Mouse (Mus musculus) neural tube, embryonic 13.5 days (tissue): Measurements from ENCODE around the gene Ankrd40. TPM values are rescaled to one million over a fixed set of nuclear protein-coding genes. Genes with fewer than 3 reads are reported as not detected.

ENCODE experiments used
- ATAC-seq: fragments of 200-750 bp; cut with Nextera tagmentation; 2 replicates; pipeline ENCODE4 v1.8.0; 2017; ENCODE audit warnings: low read depth, mild to moderate bottlenecking, moderate TSS enrichment, moderate library complexity
- H3K27ac ChIP-seq: fragments of 300-500 bp; sonication (generic); replicated peaks from 2 replicates; pipeline ENCODE4 v1.5.1; 2015; ENCODE audit warnings: moderate library complexity, mild to moderate bottlenecking, inconsistent platforms
- H3K27me3 ChIP-seq: fragments of 300-500 bp; sonication (generic); 2 replicates; pipeline ENCODE4 v1.6.1; 2015; ENCODE audit warnings: mild to moderate bottlenecking, inconsistent platforms
- H3K36me3 ChIP-seq: fragments of 300-500 bp; sonication (generic); 2 replicates; pipeline ENCODE4 v1.6.1; 2015; ENCODE audit warnings: mild to moderate bottlenecking, inconsistent platforms
- H3K4me1 ChIP-seq: fragments of 300-500 bp; sonication (generic); replicated peaks from 2 replicates; pipeline ENCODE4 v1.6.1; 2015; ENCODE audit warnings: inconsistent platforms
- H3K4me2 ChIP-seq: fragments of 300-500 bp; sonication (generic); 2 replicates; pipeline ENCODE4 v1.6.1; 2015; ENCODE audit warnings: inconsistent platforms, mild to moderate bottlenecking, moderate library complexity
- H3K4me3 ChIP-seq: fragments of 300-500 bp; sonication (generic); 2 replicates; pipeline ENCODE4 v1.5.1; 2015; ENCODE audit warnings: mild to moderate bottlenecking, inconsistent platforms
- H3K9ac ChIP-seq: fragments of 300-500 bp; sonication (generic); 2 replicates; pipeline ENCODE4 v1.6.1; 2015; ENCODE audit warnings: moderate library complexity, mild to moderate bottlenecking, inconsistent platforms
- H3K9me3 ChIP-seq: fragments of 300-500 bp; sonication (generic); 2 replicates; pipeline ENCODE4 v1.6.1; 2016; ENCODE audit warnings: inconsistent platforms
- WGBS: fragments of 180-500 bp; shearing (Covaris S2); methylation state at CpG from one replicate; pipeline ENCODE4 v1.1.7; 2015; 5-methylcytosine and 5-hydroxymethylcytosine counted together
- polyA plus RNA-seq: library from polyadenylated mRNA; unstranded; fragments of >200 nt; fragmentation: Nextera tagmentation; extraction: Ambion mirVana; gene quantifications from 2 replicates; pipeline ENCODE4 v1.2.1, GENCODE M21; 2015

Gene Ankrd40
- polyA plus RNA-seq, 1 experiment from 2014 or later: 21.8 TPM

- ATAC-seq: no peak
- WGBS: 80% methylated on average over 6 of the region's 6 CpGs
- Histone ChIP-seq H3K27me3 (no peaks in the 10 kb centered on the region), H3K4me2 (no peak overlapping the region), H3K27ac (no peak overlapping the region), H3K9ac (no peak overlapping the region), H3K36me3 (no peaks in the 10 kb centered on the region), H3K4me3 (no peak overlapping the region), H3K4me1 (peaks cover 6% of the 10 kb centered on the region), H3K9me3 (no peaks in the 10 kb centered on the region)
Measured at GRCm38 (mm10) chr11:94369981-94370380, 42.2 kb downstream of the Ankrd40 start.

DNA sequence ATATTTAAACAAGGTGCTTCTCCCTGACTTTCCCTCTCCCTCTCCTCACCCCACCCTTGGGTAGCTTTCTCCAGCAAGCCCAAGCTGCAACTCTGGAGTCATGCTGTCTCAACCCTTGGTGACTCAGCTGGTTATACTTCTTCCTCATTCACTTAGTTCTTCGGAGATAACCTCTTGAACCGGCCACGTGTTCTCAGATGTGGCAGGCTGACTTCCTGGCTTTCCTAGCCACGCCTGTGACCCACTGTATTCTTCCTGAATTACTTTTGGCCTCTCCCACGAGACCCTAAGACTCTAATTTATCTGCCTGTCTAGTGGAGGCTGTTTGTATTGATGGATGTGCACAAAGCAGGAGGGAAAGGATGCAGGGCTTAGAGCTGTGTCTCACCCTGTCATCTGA is 43.0 kb downstream of the Ankrd40 start:
- Histone ChIP-seq H3K27me3 (no peaks in the 10 kb centered on the region), H3K9me3 (no peaks in the 10 kb centered on the region), H3K4me3 (no peak overlapping the region), H3K27ac (no peak overlapping the region), H3K4me2 (no peak overlapping the region), H3K4me1 (peaks cover 6% of the 10 kb centered on the region), H3K36me3 (no peaks in the 10 kb centered on the region), H3K9ac (no peak overlapping the region)
- ATAC-seq: no peak
- 34% methylated on average over 5 of the region's 5 CpGs for WGBS

DNA sequence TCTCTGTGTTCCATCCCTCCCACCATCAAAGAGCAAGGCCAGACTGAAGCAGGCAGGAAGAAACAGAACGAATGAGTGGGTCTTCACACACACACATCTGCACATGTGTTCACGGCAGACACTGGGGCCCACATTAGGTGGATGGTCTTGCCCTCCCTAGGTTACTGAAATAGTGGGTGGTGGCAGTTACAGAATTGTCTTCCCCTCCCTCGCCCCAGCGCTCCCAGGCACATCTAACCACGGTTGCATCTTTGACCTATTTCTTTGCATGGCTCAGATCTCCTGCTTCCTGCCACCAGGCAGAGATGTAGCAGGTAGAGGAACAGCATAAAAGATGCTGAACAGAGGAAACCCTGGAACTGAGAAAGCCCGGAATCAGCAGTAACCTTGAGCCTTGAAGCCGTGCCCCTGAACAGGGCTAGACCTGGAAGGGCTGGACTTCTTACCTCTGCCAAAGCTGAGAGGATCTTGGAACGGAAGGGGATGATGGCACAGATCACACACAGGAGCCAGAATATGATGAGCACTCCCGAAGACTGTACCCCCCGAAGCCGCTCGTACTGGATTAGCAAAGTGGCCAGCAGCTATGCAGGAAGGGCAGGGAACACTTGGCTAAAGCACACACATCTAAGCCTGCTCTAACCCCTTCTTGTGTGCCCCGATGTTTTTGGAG is 46.6 kb downstream of the Ankrd40 start:
- Histone ChIP-seq H3K9me3 (no peaks in the 10 kb centered on the region), H3K36me3 (no peaks in the 10 kb centered on the region), H3K27ac (no peak overlapping the region), H3K4me1 (peaks cover 6% of the 10 kb centered on the region), H3K27me3 (no peaks in the 10 kb centered on the region), H3K9ac (no peak overlapping the region), H3K4me3 (no peak overlapping the region), H3K4me2 (no peak overlapping the region)
- ATAC-seq: no peak
- 90% methylated on average over 13 of the region's 13 CpGs for WGBS

DNA sequence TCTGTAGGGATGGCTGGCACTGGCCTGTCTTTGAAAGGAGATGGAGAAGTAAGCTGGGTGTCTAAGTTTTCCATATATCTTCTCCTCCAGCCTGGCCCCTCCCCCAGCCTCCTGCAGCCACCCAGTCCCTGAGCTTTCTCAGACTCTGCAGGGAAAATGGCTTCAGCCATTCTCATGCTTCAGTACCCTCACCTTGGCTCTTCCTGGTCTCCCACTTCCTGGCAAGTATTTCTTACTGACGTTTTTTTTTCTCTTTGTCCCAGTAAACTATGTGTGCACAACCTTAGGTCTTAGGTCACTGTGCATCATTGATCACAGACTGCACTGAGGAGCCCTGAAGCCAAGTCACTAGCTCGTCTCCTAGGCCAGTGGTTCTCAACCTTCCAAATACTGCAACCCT is 51.3 kb downstream of the Ankrd40 start:
- H3K27me3 ChIP-seq: no peaks in the 10 kb centered on the region
- no peak overlapping the region for H3K27ac ChIP-seq
- no peak overlapping the region for H3K4me3 ChIP-seq
- WGBS: 24% methylated on average over 2 of the region's 2 CpGs
- ATAC-seq: no peak
- H3K4me1 ChIP-seq: no peaks in the 10 kb centered on the region
- no peaks in the 10 kb centered on the region for H3K9me3 ChIP-seq
- H3K36me3 ChIP-seq: no peaks in the 10 kb centered on the region
- H3K4me2 ChIP-seq: no peak overlapping the region
- no peak overlapping the region for H3K9ac ChIP-seq

GRCm38 (mm10) chr11:94379736-94380135 is 51.9 kb downstream of the Ankrd40 start:
- Histone ChIP-seq H3K36me3 (no peaks in the 10 kb centered on the region), H3K27ac (no peak overlapping the region), H3K4me1 (no peaks in the 10 kb centered on the region), H3K9me3 (no peaks in the 10 kb centered on the region), H3K4me3 (no peak overlapping the region), H3K9ac (no peak overlapping the region), H3K4me2 (no peak overlapping the region), H3K27me3 (no peaks in the 10 kb centered on the region)
- no peak for ATAC-seq
- 78% methylated on average over 8 of the region's 8 CpGs for WGBS

DNA sequence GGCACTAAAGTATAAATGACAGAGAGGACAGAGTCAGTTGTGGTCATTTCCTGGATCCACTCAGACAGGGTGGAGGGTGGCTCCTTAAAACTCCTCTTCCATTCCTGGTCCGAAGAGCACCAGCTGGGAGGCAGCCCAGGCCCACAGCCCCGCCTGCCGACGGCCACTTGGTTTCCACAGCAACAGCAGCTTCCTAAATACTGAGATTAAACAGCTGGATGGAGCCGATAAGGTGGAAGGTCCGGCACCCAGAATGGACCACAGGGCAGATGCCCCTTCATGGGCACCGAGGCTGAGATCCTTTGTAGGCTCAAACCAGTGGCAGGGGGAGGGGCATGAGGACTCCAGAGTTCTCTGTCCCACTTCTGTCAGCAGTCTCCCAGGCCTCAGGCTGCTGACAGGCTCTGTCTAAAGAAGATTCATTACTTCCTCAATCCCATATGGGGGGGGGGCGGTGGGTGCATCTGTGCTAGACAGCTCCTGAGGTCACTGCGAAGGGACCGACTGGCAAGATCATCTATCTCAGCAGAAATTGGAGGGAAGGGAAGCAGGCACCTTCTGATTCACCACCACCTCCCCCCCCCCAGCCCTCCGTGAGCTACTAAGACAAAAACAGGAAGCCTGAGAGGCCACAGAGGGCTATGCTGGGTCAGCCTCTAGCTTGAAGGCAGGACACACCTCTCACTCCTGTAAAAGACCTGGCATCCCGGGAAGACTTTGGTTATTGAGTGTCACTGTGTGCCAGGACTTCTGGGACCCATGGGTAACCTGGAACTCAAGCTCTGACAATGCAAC is 58.4 kb downstream of the Ankrd40 start:
- Histone ChIP-seq H3K4me1 (peaks cover 15% of the 10 kb centered on the region), H3K4me3 (no peak overlapping the region), H3K9ac (peak overlapping the region; percentile 41; the same call in 1 of the 2 replicates), H3K36me3 (no peaks in the 10 kb centered on the region), H3K27ac (0 out of 2 replicates have a peak overlapping the region, but pooled peaks have one; percentile 15), H3K27me3 (peaks cover 5% of the 10 kb centered on the region; the same call in 1 of the 2 replicates), H3K4me2 (peak overlapping the region; percentile 13; the same call in 1 of the 2 replicates), H3K9me3 (no peaks in the 10 kb centered on the region)
- 9% methylated on average over 12 of the region's 12 CpGs for WGBS
- ATAC-seq: peak; percentile 65

GRCm38 (mm10) chr11:94387756-94388155 is 60.0 kb downstream of the Ankrd40 start:
- H3K27me3 ChIP-seq: peaks cover 19% of the 10 kb centered on the region
- no peak overlapping the region for H3K9ac ChIP-seq
- no peaks in the 10 kb centered on the region for H3K36me3 ChIP-seq
- no peak overlapping the region for H3K4me3 ChIP-seq
- no peak overlapping the region for H3K4me2 ChIP-seq
- 77% methylated on average over 4 of the region's 4 CpGs for WGBS
- no peaks in the 10 kb centered on the region for H3K9me3 ChIP-seq
- peaks cover 20% of the 10 kb centered on the region for H3K4me1 ChIP-seq
- H3K27ac ChIP-seq: no peak overlapping the region
- no peak for ATAC-seq

GRCm38 (mm10) chr11:94389021-94389420 is 61.2 kb downstream of the Ankrd40 start:
- Histone ChIP-seq H3K4me3 (no peak overlapping the region), H3K36me3 (no peaks in the 10 kb centered on the region), H3K4me1 (peaks cover 20% of the 10 kb centered on the region), H3K27ac (no peak overlapping the region), H3K27me3 (peaks cover 26% of the 10 kb centered on the region), H3K9ac (no peak overlapping the region), H3K4me2 (no peak overlapping the region), H3K9me3 (no peaks in the 10 kb centered on the region)
- ATAC-seq: no peak
- 83% methylated on average over 4 of the region's 4 CpGs for WGBS

DNA sequence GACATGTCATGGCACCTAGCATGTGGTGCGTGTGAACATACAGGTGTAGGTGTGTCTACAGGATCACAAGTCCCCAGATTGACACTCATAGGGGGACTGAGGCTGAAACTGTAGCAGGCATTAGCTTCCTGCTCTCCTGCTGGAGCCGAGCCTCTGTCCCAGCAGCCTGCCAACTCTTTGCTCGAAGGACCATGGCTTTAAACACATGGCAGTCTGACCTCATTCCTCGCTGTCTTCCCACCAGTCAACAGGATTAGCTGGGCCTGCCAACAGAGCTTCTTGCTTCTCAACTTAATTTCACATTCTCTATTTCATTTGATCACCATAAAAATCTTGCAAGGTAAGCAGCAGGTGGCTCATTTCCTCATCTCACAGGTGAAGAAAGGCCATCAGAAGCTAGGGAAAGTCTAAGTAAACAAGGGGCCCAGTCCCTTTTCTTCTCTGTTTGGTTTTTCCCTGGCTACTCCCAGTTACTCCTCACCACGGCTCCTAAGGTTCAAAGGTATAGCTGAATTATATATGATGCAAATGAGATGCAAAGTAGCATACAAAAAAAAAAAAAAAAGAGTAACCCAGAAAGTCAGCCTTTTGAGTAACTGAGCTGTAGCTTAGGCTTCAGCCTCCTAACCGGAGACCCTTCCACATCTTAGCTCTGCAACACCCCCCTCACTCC is 62.1 kb downstream of the Ankrd40 start:
- peaks cover 20% of the 10 kb centered on the region for H3K4me1 ChIP-seq
- H3K36me3 ChIP-seq: no peaks in the 10 kb centered on the region
- ATAC-seq: no peak
- H3K4me3 ChIP-seq: no peak overlapping the region
- H3K9ac ChIP-seq: no peak overlapping the region
- H3K27ac ChIP-seq: no peak overlapping the region
- no peaks in the 10 kb centered on the region for H3K9me3 ChIP-seq
- WGBS: 70% methylated on average over 6 of the region's 6 CpGs
- H3K27me3 ChIP-seq: peaks cover 27% of the 10 kb centered on the region
- no peak overlapping the region for H3K4me2 ChIP-seq

DNA sequence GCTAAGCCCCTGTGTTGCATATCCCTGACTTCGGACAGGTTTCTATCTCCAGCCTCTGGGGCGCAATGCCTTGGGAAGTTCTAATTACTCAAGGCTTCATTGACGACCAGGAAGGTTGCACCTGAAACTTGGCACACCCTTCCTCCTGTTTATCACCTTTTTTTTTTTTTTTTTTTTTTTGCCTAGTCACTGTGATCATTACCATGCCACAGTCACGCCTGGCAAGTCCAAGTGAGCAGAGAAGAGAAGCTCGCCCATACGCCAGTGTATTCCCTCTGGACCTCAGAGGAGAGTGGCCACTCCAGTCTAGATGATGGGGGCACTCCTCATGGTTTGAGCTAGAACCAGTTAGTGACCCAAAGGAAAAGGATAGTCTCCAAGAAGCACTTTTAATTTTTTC is 63.0 kb downstream of the Ankrd40 start:
- 90% methylated on average over 6 of the region's 6 CpGs for WGBS

More for the DNA sequence above, 63.0 kb downstream of the Ankrd40 start:
- no peak overlapping the region for H3K4me2 ChIP-seq
- H3K9ac ChIP-seq: no peak overlapping the region
- ATAC-seq: no peak
- H3K36me3 ChIP-seq: no peaks in the 10 kb centered on the region
- peaks cover 28% of the 10 kb centered on the region for H3K27me3 ChIP-seq
- H3K27ac ChIP-seq: no peak overlapping the region
- H3K4me1 ChIP-seq: peaks cover 15% of the 10 kb centered on the region
- H3K4me3 ChIP-seq: no peak overlapping the region
- no peaks in the 10 kb centered on the region for H3K9me3 ChIP-seq
